Mouse (Mus musculus) right cerebral cortex, postnatal 14 days (tissue): ENCODE results near the gene Lix1l.
"Not testable (repeated sequence)": the region's sequence is repeated elsewhere in the genome, so short reads cannot be mapped to it uniquely, and the experiment has no call there.

Experiments used
- DNase-seq: peaks from one replicate; pipeline ENCODE4 v3.0.0; 2022

The Lix1l gene

GRCm38 (mm10) chr3:96593374-96593773 is 7.6 kb upstream of the Lix1l start:
- DNase-seq = no peak

DNA sequence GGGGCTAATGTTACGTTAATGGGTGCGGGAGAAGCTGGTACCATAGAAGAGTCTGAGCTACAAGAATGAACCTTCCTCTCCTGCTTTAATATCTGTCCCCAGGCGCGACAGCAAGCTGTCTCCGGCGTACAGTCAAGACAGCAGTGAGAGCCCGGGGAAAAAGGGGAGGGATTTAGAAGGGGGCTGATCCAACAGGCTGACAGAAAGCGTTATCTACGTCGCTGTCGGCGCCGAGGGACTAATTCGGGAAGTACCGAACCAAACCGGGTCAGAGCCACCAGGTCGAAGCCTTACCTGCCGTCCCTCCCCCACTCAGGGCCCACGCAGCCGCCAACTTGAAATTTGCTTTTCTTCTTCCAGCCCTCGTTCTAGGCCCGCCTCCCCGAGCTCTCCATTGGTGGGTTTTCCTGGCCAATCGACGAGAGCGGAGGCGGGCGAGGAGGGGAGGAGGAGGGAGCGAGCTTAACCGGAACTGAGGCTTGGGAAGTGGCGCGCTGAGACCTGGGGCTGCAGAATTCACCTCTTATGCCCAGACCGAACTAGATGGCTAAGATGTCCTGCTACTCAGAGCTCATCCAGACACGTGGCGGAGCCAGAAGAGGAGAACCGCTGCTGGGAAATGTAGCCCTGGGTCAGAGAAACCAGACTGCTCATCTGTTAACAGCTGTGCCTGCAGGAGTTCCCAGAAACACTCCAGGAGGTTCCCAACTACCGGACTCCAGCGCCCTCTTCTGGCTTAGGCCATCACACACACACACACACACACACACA is 7.0 kb upstream of the Lix1l start, which contains the start of gene Polr3gl:
TSS of gene Polr3gl (minus strand) at position 392 of the 771 bp plus-strand sequence.
- DNase-seq = peak; percentile 94

- DNase-seq = no peak
Observed at GRCm38 (mm10) chr3:96594851-96595250, 6.1 kb upstream of the Lix1l start.

- no peak for DNase-seq
Observed at GRCm38 (mm10) chr3:96595661-96596060, 5.3 kb upstream of the Lix1l start.

GRCm38 (mm10) chr3:96596228-96596707 is 4.7 kb upstream of the Lix1l start, which contains the start of gene Ankrd34a:
Gene Ankrd34a, plus strand, starts transcription at chr3:96596636.
- peak; percentile 79 for DNase-seq

DNA sequence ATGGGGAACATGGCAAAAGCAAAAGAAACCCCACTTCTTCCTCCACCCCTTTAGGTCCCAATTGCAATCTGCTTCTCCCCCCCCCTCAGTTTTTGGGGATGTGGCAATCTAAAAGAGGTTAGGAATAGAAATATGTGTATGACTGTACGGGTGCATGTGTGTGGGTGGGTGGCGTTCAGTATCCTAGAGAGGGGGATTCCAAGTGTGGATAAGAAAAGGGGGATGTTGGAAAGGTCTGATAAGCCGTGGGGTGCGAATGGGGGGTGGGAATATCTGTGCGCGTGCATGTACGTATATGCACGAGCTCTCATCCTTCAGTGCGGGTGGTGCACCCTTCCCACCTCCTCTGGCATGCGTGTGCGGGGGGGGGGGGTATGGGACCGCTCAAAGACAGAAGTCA is 4.1 kb upstream of the Lix1l start:
- DNase-seq = peak; percentile 50

- peak; percentile 50 for DNase-seq
Observed at GRCm38 (mm10) chr3:96597435-96597891, 3.5 kb upstream of the Lix1l start.

- DNase-seq = peak; percentile 67
Observed at GRCm38 (mm10) chr3:96598156-96599068, 2.5 kb upstream of the Lix1l start.

DNA sequence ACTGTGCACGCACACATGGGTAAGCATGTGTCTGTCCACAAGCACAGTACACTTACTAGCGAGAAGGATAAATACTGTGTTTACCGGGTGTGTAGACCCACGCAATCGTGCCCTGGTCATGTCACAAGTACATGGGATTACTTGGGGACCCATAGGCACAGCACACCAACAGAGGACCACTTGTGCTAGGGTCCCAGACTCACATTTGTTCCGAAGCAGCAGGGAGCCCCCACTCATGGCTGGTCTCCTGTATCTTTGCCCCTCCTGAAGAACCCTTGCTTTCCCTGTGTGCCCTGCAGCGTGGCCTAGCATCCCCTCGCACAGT is 1.9 kb upstream of the Lix1l start:
- no peak for DNase-seq

GRCm38 (mm10) chr3:96599411-96599810 is 1.5 kb upstream of the Lix1l start:
- DNase-seq = no peak

DNA sequence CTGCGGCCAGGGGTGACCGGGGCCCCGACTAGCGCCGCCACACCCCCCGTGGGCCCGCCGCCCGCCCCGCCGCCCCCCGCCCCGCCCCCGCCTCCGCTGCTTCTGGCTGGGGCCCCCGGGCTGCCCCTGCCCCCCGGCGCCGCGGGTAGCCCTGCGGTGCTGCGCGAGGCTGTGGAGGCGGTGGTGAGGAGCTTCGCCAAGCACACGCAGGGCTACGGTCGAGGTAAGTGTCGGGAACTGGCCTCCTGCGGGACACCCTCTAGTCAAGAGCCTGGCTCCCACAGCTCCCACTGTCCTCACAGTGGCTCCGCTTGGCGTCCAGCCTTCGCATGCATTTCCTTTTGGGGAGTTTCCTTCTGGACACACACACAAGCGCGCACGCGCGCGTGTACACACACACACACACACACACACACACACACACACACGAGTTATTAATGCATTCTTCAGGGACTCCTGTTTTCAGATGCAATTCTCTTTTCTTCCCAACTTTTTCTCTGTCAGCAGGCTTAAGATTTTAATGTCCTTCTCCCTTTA is 370 bp downstream of the Lix1l start:
- peak; percentile 62 for DNase-seq

DNA sequence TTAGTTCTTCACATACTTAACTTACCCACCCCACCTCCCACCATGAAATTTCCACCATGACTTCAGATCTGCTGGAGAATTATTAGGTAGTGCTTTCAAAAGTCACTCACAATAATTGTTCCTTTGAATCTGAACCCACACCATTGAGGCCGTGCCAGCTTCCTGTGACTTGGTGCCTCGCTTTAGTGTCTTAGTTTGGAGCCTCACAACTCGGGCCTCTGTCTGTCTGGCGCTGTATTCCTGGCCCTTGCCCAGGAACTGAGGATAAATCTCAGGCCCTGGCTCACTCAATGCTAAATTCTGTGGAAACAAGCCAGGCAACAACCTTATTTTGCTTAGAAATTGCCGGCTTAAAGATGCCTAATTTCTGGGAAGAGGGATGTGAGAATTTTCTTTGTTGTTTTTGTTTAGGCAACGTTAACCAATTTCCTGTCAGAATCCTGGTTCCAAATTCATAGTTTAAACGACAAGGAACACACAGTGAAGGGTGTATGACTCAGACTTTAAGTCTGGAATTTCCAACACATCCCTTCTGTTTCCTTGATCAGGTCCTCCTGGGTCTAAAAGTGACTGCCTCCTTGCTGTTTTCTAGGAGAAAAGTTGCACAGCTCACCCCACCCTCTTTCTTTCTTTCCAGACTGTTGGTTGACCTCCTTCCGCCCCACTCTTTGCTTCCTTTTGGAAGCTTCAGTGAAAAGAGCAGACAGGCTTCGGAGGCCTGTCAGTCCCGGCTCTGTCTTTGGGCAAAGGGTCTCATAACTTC is 1.2 kb downstream of the Lix1l start:
- peak; percentile 13 for DNase-seq

GRCm38 (mm10) chr3:96602704-96603084 is 1.7 kb downstream of the Lix1l start:
- DNase-seq = no peak

GRCm38 (mm10) chr3:96603311-96603710 is 2.4 kb downstream of the Lix1l start:
- no peak for DNase-seq

DNA sequence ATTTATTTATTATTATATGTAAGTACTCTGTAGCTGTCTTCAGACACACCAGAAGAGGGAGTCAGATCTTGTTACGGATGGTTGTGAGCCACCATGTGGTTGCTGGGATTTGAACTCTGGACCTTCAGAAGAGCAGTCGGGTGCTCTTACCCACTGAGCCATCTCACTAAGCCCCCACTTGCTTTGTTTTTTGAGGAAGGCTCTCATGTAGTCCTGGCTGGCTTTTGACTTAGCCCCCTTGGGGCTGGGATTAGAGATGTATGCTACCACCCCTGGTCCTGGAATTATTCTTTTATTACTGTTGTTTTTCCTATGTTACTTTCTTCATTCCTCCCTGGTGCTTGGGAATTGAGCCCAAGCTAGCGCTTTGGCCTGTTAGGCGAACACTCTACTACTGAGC is 5.1 kb downstream of the Lix1l start:
- not testable (repeated sequence) for DNase-seq

DNA sequence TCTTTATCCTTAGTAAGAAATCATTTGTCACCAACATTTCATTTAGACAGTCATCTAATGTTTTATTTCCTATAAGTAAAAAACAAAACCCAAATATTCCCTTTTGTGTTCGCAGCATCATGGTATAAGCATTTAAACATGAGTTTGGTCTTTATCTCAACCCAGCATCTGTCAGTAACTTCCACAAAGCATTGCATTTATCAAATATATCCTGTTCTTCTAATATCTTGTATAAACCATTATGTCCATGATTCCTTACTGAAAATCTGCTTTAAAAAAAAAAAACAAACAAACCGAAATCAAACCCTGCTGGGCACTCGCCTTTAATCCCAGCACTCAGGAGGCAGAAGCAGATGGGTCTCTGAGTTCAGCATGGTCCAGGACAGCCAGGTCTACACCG is 5.7 kb downstream of the Lix1l start:
- DNase-seq = no peak

DNA sequence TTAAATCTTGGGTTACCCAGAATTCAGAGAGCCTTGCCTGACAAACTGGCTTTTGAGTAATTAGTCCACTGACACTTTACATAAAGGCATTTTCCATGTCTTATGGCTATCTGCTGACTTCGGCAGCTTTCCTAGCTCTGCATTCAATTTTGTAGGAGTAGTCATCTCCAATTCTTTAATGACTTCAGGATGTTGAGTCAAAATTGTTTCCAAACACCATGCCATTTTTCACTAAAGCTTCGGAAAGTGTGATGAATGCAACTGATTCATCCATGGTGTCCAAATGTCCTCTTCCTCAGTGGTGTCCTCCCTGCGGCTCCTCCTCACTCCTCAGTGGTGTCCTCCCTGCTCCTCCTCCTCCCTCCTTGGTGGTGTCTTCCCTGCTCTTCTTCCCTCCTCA is 17.0 kb downstream of the Lix1l start:
- no peak for DNase-seq

DNA sequence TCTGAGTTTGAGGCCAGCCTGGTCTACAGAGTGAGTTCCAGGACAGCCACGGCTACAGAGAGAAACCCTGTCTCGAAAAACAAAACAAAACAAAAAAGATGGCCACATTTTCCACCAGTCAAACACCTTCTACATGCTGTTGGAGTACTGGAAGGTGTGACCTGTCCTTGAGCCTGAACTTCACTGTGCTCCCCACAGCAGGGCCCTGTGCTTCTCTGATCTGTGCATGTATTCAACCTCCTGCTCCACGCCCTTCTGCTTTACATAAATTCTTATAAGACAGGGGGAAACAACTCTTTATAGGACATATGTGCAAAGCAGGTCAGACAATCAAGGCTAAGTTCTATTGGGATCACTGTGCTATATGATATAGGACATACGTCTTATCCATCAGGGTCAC is 22.3 kb downstream of the Lix1l start:
- DNase-seq = no peak

DNA sequence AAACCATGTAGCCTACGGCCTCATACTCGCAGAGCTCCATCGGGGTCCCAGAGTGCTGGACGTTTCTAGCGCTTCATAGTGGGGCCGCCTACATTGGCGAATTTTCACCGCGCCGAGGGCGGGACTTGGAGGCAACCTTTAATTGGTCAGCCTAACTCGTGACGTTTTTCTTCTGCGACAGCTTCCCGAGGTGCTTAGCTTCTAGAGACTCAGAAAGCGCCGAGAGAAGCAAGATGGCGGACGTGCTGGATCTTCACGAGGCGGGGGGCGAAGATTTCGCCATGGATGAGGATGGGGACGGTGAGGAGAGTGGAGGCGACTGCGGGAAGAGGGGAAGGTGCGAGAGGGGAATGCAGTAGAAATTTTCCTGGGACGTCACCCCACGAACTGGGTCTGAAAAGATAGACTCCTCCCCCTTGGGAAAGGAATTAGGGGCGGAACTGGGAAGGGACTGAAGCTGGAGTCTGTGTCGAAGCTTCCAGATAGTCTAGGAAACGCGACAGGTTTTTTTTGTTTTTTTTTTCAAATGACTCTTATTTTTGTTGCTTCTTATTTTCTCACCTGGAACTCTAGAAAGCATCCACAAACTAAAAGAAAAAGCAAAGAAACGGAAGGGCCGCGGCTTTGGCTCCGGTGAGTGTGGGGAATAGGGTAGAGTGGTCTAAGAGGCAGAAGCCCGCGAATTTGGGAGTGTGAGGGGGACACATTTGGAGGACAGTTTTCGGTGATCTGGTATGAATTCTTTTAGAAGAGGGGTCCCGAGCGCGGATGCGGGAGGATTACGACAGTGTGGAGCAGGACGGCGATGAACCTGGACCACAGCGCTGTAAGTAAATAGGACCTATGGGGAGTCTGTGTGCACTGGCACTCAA is 29.0 kb downstream of the Lix1l start, which contains the start of gene Rbm8a:
TSS of gene Rbm8a (plus strand) at position 205 of the 872 bp plus-strand sequence.
- DNase-seq = peak; percentile 95

GRCm38 (mm10) chr3:96632058-96632457 is 31.1 kb downstream of the Lix1l start:
- DNase-seq = no peak

- no peak for DNase-seq
Observed at GRCm38 (mm10) chr3:96634015-96634414, 33.1 kb downstream of the Lix1l start.
